ENCODE assay signal across 9 mouse cellular contexts in the genomic region with DNA sequence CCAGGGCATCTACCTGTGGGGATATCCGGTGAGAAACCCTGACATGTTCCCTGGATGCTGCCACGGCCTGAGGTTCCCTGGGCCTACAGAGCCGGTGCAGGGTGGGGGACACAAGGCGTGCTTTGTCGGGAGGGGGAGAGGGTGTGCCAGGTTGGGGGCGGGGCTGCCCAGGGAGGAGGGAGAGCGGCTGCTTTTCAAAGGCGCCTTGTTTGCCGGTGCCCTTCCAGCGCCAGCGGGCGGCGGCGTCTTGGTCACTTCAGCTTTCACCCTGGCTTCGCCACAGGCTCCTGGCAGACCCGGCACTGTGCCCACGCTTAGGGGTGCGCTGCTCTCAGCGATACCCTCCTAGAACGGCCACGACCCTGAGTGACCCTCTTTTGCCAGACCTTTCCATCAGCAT. TPM values are rescaled to one million over a fixed set of nuclear protein-coding genes. Genes with fewer than 3 reads are reported as not detected.
DNase-seq lines count a peak whose midpoint lies in the region; ATAC-seq and TF ChIP-seq lines count a peak whose summit lies in the region.
"Had no signal": no experiment of that assay in that cellular context is flagged by ENCODE, and none has a peak within 500 bp of the region (broad histone marks: within the 10 kb centered on the region; RNA-seq: fewer than 3 reads in every experiment).

No protein-coding gene starts in this region.

- peaks cover 46% of the 10 kb centered on the region for H3K36me3 ChIP-seq in heart, embryonic 13.5 days
- peaks cover 48% of the 10 kb centered on the region for H3K36me3 ChIP-seq in forebrain, embryonic 10.5 days (replicated peaks)
- peaks cover 44% of the 10 kb centered on the region for H3K36me3 ChIP-seq in midbrain, embryonic 13.5 days

- H3K9me3 ChIP-seq in heart, embryonic 13.5 days: no peaks in the 10 kb centered on the region
- no peaks in the 10 kb centered on the region for H3K9me3 ChIP-seq in forebrain, embryonic 10.5 days
- no peaks in the 10 kb centered on the region for H3K9me3 ChIP-seq in midbrain, embryonic 13.5 days

- no peak overlapping the region for H3K27ac ChIP-seq in heart, embryonic 13.5 days (replicated peaks)
- H3K27ac ChIP-seq in forebrain, embryonic 10.5 days: peak overlapping the region; percentile 66
- H3K27ac ChIP-seq in layer of hippocampus, adult 2 months: peak overlapping the region; percentile 83
- H3K27ac ChIP-seq in midbrain, embryonic 13.5 days: 0 out of 2 replicates have a peak overlapping the region, but pooled peaks have one; percentile 25

- peak overlapping the region; percentile 36 for H3K4me3 ChIP-seq in heart, embryonic 13.5 days
- peak overlapping the region; percentile 44 for H3K4me3 ChIP-seq in forebrain, embryonic 10.5 days
- H3K4me3 ChIP-seq in layer of hippocampus, adult 2 months: peak overlapping the region; percentile 43
- peak overlapping the region; percentile 11 for H3K4me3 ChIP-seq in midbrain, embryonic 13.5 days (replicated peaks)

- WGBS in heart, embryonic 13.5 days: 14% methylated on average over 16 of the region's 21 CpGs
- WGBS in forebrain, embryonic 10.5 days: 9% methylated on average over 21 of the region's 21 CpGs
- 11% methylated on average over 21 of the region's 21 CpGs for WGBS in midbrain, embryonic 13.5 days

- peak overlapping the region; percentile 64 for H3K4me2 ChIP-seq in heart, embryonic 13.5 days
- peak overlapping the region; percentile 52 for H3K4me2 ChIP-seq in midbrain, embryonic 13.5 days (replicated peaks)

- H3K27me3 ChIP-seq in heart, embryonic 13.5 days (replicated peaks): peaks cover 60% of the 10 kb centered on the region
- H3K27me3 ChIP-seq in forebrain, embryonic 10.5 days (ENCODE audit: poor library complexity, severe bottlenecking): peaks cover 56% of the 10 kb centered on the region
- H3K27me3 ChIP-seq in midbrain, embryonic 13.5 days: no peaks in the 10 kb centered on the region

- peak overlapping the region; percentile 68 for H3K9ac ChIP-seq in heart, embryonic 13.5 days
- peak overlapping the region; percentile 37 for H3K9ac ChIP-seq in midbrain, embryonic 13.5 days (replicated peaks)

- no peak for DNase-seq in heart, adult 8-10 months (ENCODE audit: low spot score)
- peak; percentile 32 to 40 for DNase-seq in cerebellum, adult 18-20 months
- no peak for DNase-seq in forebrain, embryonic 10.5 days (ENCODE audit: extremely low spot score, low spot score)
- DNase-seq in layer of hippocampus, adult 2 months (ENCODE audit: low spot score in 2 of 2): peak; percentile 63 to 78
- no peak for DNase-seq in spleen, postnatal 36 days (ENCODE audit: low spot score in 2 of 2)
- DNase-seq in thymus, postnatal 0 days (ENCODE audit: low spot score): no peak

- H3K4me1 ChIP-seq in heart, embryonic 13.5 days: peaks cover 38% of the 10 kb centered on the region
- H3K4me1 ChIP-seq in forebrain, embryonic 10.5 days: peaks cover 69% of the 10 kb centered on the region
- H3K4me1 ChIP-seq in midbrain, embryonic 13.5 days (replicated peaks): peaks cover 37% of the 10 kb centered on the region

- ATAC-seq in heart, embryonic 13.5 days (ENCODE audit: extremely low read depth, insufficient number of reproducible peaks, low FRiP score, low TSS enrichment): no peak
- ATAC-seq in midbrain, embryonic 13.5 days: peak; percentile 31
- ATAC-seq: Patski had no signal

- no peak for TF ChIP-seq CTCF in layer of hippocampus, adult 2 months (conservative IDR thresholded peaks at IDR 0.05)

RNA-seq across cellular contexts. Expression of gene Col11a2, which starts 0.8 kb away (rescaled TPM):
- 0.34 and 0.64 TPM in 2 replicates for polyA plus RNA-seq in heart, embryonic 13.5 days (2015; fragmentation: Nextera tagmentation; extraction: Ambion mirVana)
- total RNA-seq in heart, adult 8-10 months (2022): 1 to 10 TPM in 3 of 4 experiments, under 1 TPM in 1; 0.87 to 1.3 (median 1.2) TPM
- polyA plus RNA-seq in forebrain, embryonic 10.5 days (2016; fragmentation: Nextera tagmentation; extraction: Ambion mirVana): 0.74 and 0.75 TPM in 2 replicates
- total RNA-seq in layer of hippocampus, adult 2 months (2021): 10 to 100 TPM; 18.9 to 23.1 TPM
- polyA plus RNA-seq in midbrain, embryonic 13.5 days (2015; fragmentation: Nextera tagmentation; extraction: Ambion mirVana): 2.1 and 2.5 TPM in 2 replicates
- 1.1 and 1.5 TPM in 2 replicates for polyA plus RNA-seq in thymus, postnatal 0 days (2015; fragmentation: Nextera tagmentation; extraction: Ambion mirVana)

RNA-seq across cellular contexts. Expression of gene Rxrb, which starts 6.8 kb away (rescaled TPM):
- polyA plus RNA-seq in heart, embryonic 13.5 days (2015; fragmentation: Nextera tagmentation; extraction: Ambion mirVana): 28.5 and 32.4 TPM in 2 replicates
- total RNA-seq in heart, adult 8-10 months (2022): 10 to 100 TPM; 33.4 to 46.3 (median 42.3) TPM
- polyA plus RNA-seq in forebrain, embryonic 10.5 days (2016; fragmentation: Nextera tagmentation; extraction: Ambion mirVana): 44.5 and 48.3 TPM in 2 replicates
- total RNA-seq in layer of hippocampus, adult 2 months (2021): 10 to 100 TPM; 80.6 to 85.5 TPM
- 57.9 and 62.7 TPM in 2 replicates for polyA plus RNA-seq in midbrain, embryonic 13.5 days (2015; fragmentation: Nextera tagmentation; extraction: Ambion mirVana)
- polyA plus RNA-seq in thymus, postnatal 0 days (2015; fragmentation: Nextera tagmentation; extraction: Ambion mirVana): 47.1 and 48.9 TPM in 2 replicates

RNA-seq across cellular contexts. Expression of gene Slc39a7, which starts 7.0 kb away (rescaled TPM):
- 128 and 130 TPM in 2 replicates for polyA plus RNA-seq in heart, embryonic 13.5 days (2015; fragmentation: Nextera tagmentation; extraction: Ambion mirVana)
- 10 to 100 TPM; 64.1 to 79.1 (median 73.2) TPM for total RNA-seq in heart, adult 8-10 months (2022)
- 203 and 206 TPM in 2 replicates for polyA plus RNA-seq in forebrain, embryonic 10.5 days (2016; fragmentation: Nextera tagmentation; extraction: Ambion mirVana)
- 10 to 100 TPM; 97.7 to 98.9 TPM for total RNA-seq in layer of hippocampus, adult 2 months (2021)
- 176 and 180 TPM in 2 replicates for polyA plus RNA-seq in midbrain, embryonic 13.5 days (2015; fragmentation: Nextera tagmentation; extraction: Ambion mirVana)
- polyA plus RNA-seq in thymus, postnatal 0 days (2015; fragmentation: Nextera tagmentation; extraction: Ambion mirVana): 90.5 and 96.5 TPM in 2 replicates

RNA-seq across cellular contexts. Expression of gene H2-Ke6, which starts 10.6 kb away (rescaled TPM):
- polyA plus RNA-seq in heart, embryonic 13.5 days (2015; fragmentation: Nextera tagmentation; extraction: Ambion mirVana): 37.7 and 45.6 TPM in 2 replicates
- 100 to 1,000 TPM; 134 to 149 (median 137) TPM for total RNA-seq in heart, adult 8-10 months (2022)
- polyA plus RNA-seq in forebrain, embryonic 10.5 days (2016; fragmentation: Nextera tagmentation; extraction: Ambion mirVana): 95.4 and 96.4 TPM in 2 replicates
- 10 to 100 TPM; 55.6 to 59.5 TPM for total RNA-seq in layer of hippocampus, adult 2 months (2021)
- polyA plus RNA-seq in midbrain, embryonic 13.5 days (2015; fragmentation: Nextera tagmentation; extraction: Ambion mirVana): 80.5 and 91.7 TPM in 2 replicates
- 77.4 and 82.2 TPM in 2 replicates for polyA plus RNA-seq in thymus, postnatal 0 days (2015; fragmentation: Nextera tagmentation; extraction: Ambion mirVana)

RNA-seq across cellular contexts. Expression of gene Ring1, which starts 14.0 kb away (rescaled TPM):
- polyA plus RNA-seq in heart, embryonic 13.5 days (2015; fragmentation: Nextera tagmentation; extraction: Ambion mirVana): 10.4 and 14.9 TPM in 2 replicates
- total RNA-seq in heart, adult 8-10 months (2022): 10 to 100 TPM; 11.9 to 18.1 (median 14.1) TPM
- polyA plus RNA-seq in forebrain, embryonic 10.5 days (2016; fragmentation: Nextera tagmentation; extraction: Ambion mirVana): 11.4 and 12.4 TPM in 2 replicates
- total RNA-seq in layer of hippocampus, adult 2 months (2021): 10 to 100 TPM; 39.6 to 45.2 TPM
- polyA plus RNA-seq in midbrain, embryonic 13.5 days (2015; fragmentation: Nextera tagmentation; extraction: Ambion mirVana): 20.1 and 24.3 TPM in 2 replicates
- 14.5 and 20.9 TPM in 2 replicates for polyA plus RNA-seq in thymus, postnatal 0 days (2015; fragmentation: Nextera tagmentation; extraction: Ambion mirVana)

Comparison
In these comparisons a context has a peak if more than half of its experiments do, and no peak if none do; other contexts are left out.
1. DNase-seq: peak in cerebellum, adult 18-20 months (2 of 2) and layer of hippocampus, adult 2 months (2 of 2); none in heart, adult 8-10 months (single experiment), forebrain, embryonic 10.5 days (single experiment), spleen, postnatal 36 days (0 of 2) and thymus, postnatal 0 days (single experiment).
2. Peak in every context shown above with its lines, with median percentiles within 50 percentile points of each other: H3K4me3 ChIP-seq.